Mouse (Mus musculus): Measurements from ENCODE around the gene Bmt2.

The Bmt2 gene

GRCm38 (mm10) chr6:13677818-13678282 is at the start of gene Bmt2:
Bmt2 (minus strand) TSS chr6:13677966.
- peak; percentile 99 for DNase-seq (ENCODE audit: low read depth, low spot score)

GRCm38 (mm10) chr6:13722166-13722565 is 44.4 kb upstream of the Bmt2 start:
- DNase-seq (ENCODE audit: low read depth, low spot score): no peak

GRCm38 (mm10) chr6:13714867-13715266 is 37.1 kb upstream of the Bmt2 start:
- DNase-seq (ENCODE audit: low read depth, low spot score): no peak

- DNase-seq (ENCODE audit: low read depth, low spot score): no peak
Measured at GRCm38 (mm10) chr6:13696882-13697281, 19.1 kb upstream of the Bmt2 start.

GRCm38 (mm10) chr6:13695103-13695845 is 17.5 kb upstream of the Bmt2 start:
- DNase-seq (ENCODE audit: low read depth, low spot score): no peak

- DNase-seq (ENCODE audit: low read depth, low spot score): no peak
Measured at GRCm38 (mm10) chr6:13691657-13692294, 14.0 kb upstream of the Bmt2 start.

- no peak for DNase-seq (ENCODE audit: low read depth, low spot score)
Measured at GRCm38 (mm10) chr6:13690398-13690797, 12.6 kb upstream of the Bmt2 start.

- DNase-seq (ENCODE audit: low read depth, low spot score): no peak
Measured at GRCm38 (mm10) chr6:13683929-13684595, 6.3 kb upstream of the Bmt2 start.

GRCm38 (mm10) chr6:13678349-13678748 is 583 bp upstream of the Bmt2 start:
- no peak for DNase-seq (ENCODE audit: low read depth, low spot score)

GRCm38 (mm10) chr6:13677141-13677761 is 515 bp downstream of the Bmt2 start:
- peak; percentile 73 for DNase-seq (ENCODE audit: low read depth, low spot score)

- DNase-seq (ENCODE audit: low read depth, low spot score): no peak
Measured at GRCm38 (mm10) chr6:13676196-13676595, 1.6 kb downstream of the Bmt2 start.

GRCm38 (mm10) chr6:13674600-13675305 is 3.0 kb downstream of the Bmt2 start:
- no peak for DNase-seq (ENCODE audit: low read depth, low spot score)

GRCm38 (mm10) chr6:13665646-13666045 is 12.1 kb downstream of the Bmt2 start:
- no peak for DNase-seq (ENCODE audit: low read depth, low spot score)

GRCm38 (mm10) chr6:13658016-13658415 is 19.8 kb downstream of the Bmt2 start:
- DNase-seq (ENCODE audit: low read depth, low spot score): no peak

- no peak for DNase-seq (ENCODE audit: low read depth, low spot score)
Measured at GRCm38 (mm10) chr6:13654081-13654480, 23.7 kb downstream of the Bmt2 start.

- DNase-seq (ENCODE audit: low read depth, low spot score): no peak
Measured at GRCm38 (mm10) chr6:13652284-13652683, 25.5 kb downstream of the Bmt2 start.

- no peak for DNase-seq (ENCODE audit: low read depth, low spot score)
Measured at GRCm38 (mm10) chr6:13650854-13651253, 26.9 kb downstream of the Bmt2 start.

- DNase-seq (ENCODE audit: low read depth, low spot score): no peak
Measured at GRCm38 (mm10) chr6:13648305-13648704, 29.5 kb downstream of the Bmt2 start.

GRCm38 (mm10) chr6:13636582-13636989 is 41.2 kb downstream of the Bmt2 start:
- no peak for DNase-seq (ENCODE audit: low read depth, low spot score)

- no peak for DNase-seq (ENCODE audit: low read depth, low spot score)
Measured at GRCm38 (mm10) chr6:13632571-13632970, 45.2 kb downstream of the Bmt2 start.

- DNase-seq (ENCODE audit: low read depth, low spot score): no peak
Measured at GRCm38 (mm10) chr6:13630607-13631006, 47.2 kb downstream of the Bmt2 start.

Data from ZHBTc4 (cell line).